ENCODE assay signal across 15 mouse cellular contexts in genomic region chr9:114817012-114817411, GRCm38 (mm10). TPM values are rescaled to one million over a fixed set of nuclear protein-coding genes. Genes with fewer than 3 reads are reported as not detected.
"Had no signal": no experiment of that assay in that cellular context is flagged by ENCODE, and none has a peak within 500 bp of the region (broad histone marks: within the 10 kb centered on the region; RNA-seq: fewer than 3 reads in every experiment).

No protein-coding gene starts in this region.

- DNase-seq: kidney, adult 8-10 months; kidney, postnatal 25 days; layer of hippocampus, postnatal 36 days; left cerebral cortex, postnatal 4 days; lung, adult 2 months; lung, postnatal 4 days; thymus, adult 2 months; thymus, postnatal 25 days had no signal

- H3K4me3 ChIP-seq: limb, embryonic 13.5 days; midbrain, embryonic 10.5 days; midbrain, embryonic 15.5 days; neural tube, embryonic 12.5 days; stomach, embryonic 15.5 days had no signal

- H3K4me1 ChIP-seq: limb, embryonic 13.5 days; midbrain, embryonic 15.5 days; neural tube, embryonic 12.5 days; stomach, embryonic 15.5 days had no signal

- H3K27ac ChIP-seq: limb, embryonic 13.5 days; midbrain, embryonic 10.5 days; midbrain, embryonic 15.5 days; neural tube, embryonic 12.5 days; stomach, embryonic 15.5 days had no signal

- H3K36me3 ChIP-seq: limb, embryonic 13.5 days; midbrain, embryonic 15.5 days; neural tube, embryonic 12.5 days; stomach, embryonic 15.5 days had no signal

- H3K4me2 ChIP-seq: limb, embryonic 13.5 days; midbrain, embryonic 15.5 days; neural tube, embryonic 12.5 days; stomach, embryonic 15.5 days had no signal

- H3K9ac ChIP-seq: limb, embryonic 13.5 days; midbrain, embryonic 15.5 days; neural tube, embryonic 12.5 days; stomach, embryonic 15.5 days had no signal

- ATAC-seq: lung, postnatal 0 days; midbrain, embryonic 15.5 days had no signal

- H3K9me3 ChIP-seq: limb, embryonic 13.5 days; midbrain, embryonic 10.5 days; midbrain, embryonic 15.5 days; neural tube, embryonic 12.5 days; stomach, embryonic 15.5 days had no signal

- H3K27me3 ChIP-seq: limb, embryonic 13.5 days; midbrain, embryonic 15.5 days; neural tube, embryonic 12.5 days; stomach, embryonic 15.5 days had no signal

RNA-seq across cellular contexts. Expression of gene Cmtm8, which starts 26.9 kb away (rescaled TPM):
- total RNA-seq: monocyte, adult 5-6 weeks had no signal
